Mouse (Mus musculus): ENCODE data around the gene Zbtb7a. TPM values are rescaled to one million over a fixed set of nuclear protein-coding genes. Genes with fewer than 3 reads are reported as not detected.

The Zbtb7a gene
- total RNA-seq, 1 experiment from 2014 or later = 30.5 TPM

GRCm38 (mm10) chr10:81200141-81200540 lies 65.1 kb downstream of the Zbtb7a start:
- no peak for ATAC-seq (replicated peaks; ENCODE audit: insufficient number of reproducible peaks, low FRiP score, low TSS enrichment, poor library complexity, severe bottlenecking)

- ATAC-seq (replicated peaks; ENCODE audit: insufficient number of reproducible peaks, low FRiP score, low TSS enrichment, poor library complexity, severe bottlenecking) = no peak
Measured at GRCm38 (mm10) chr10:81200605-81201287, 65.7 kb downstream of the Zbtb7a start.

- ATAC-seq (replicated peaks; ENCODE audit: insufficient number of reproducible peaks, low FRiP score, low TSS enrichment, poor library complexity, severe bottlenecking) = no peak
Measured at GRCm38 (mm10) chr10:81201807-81202758, 67.1 kb downstream of the Zbtb7a start, which contains the start of gene Nmrk2. Nmrk2 (minus strand) TSS chr10:81202051.

Other genes with a start within 250 kb of the Zbtb7a start
- 14.6 to 43.9 TPM (median 30.8 TPM) in 3 replicates for gene Timm13, start 234.3 kb upstream of the Zbtb7a start, total RNA-seq (2017)
- gene Lmnb2, start 217.0 kb upstream of the Zbtb7a start, total RNA-seq (2017) = 2.3 to 8.5 TPM (median 3.8 TPM) in 3 replicates
- 18.9 to 25.8 TPM (median 22.5 TPM) in 3 replicates for gene Gadd45b, start 205.1 kb upstream of the Zbtb7a start, total RNA-seq (2017)
- gene Gng7, start 120.3 kb upstream of the Zbtb7a start, total RNA-seq (2017) = 0.10 TPM in 1 of 3 replicates, not detected in the others
- 0.38 TPM in 1 of 3 replicates, not detected in the others for gene Diras1, start 109.6 kb upstream of the Zbtb7a start, total RNA-seq (2017)
- 4.5 to 9.9 TPM (median 7.3 TPM) in 3 replicates for gene Slc39a3, start 97.8 kb upstream of the Zbtb7a start, total RNA-seq (2017)
- gene Sgta, start 75.0 kb upstream of the Zbtb7a start, total RNA-seq (2017) = 27.8 to 50.9 TPM (median 31.5 TPM) in 3 replicates
- gene Thop1, start 65.2 kb upstream of the Zbtb7a start, total RNA-seq (2017) = 2.5 to 3.6 TPM (median 2.8 TPM) in 3 replicates
- 0.39 TPM in 1 of 3 replicates, not detected in the others for gene Creb3l3, start 36.3 kb upstream of the Zbtb7a start, total RNA-seq (2017)
- 62.4 to 77.3 TPM (median 66.5 TPM) in 3 replicates for gene Map2k2, start 29.3 kb upstream of the Zbtb7a start, total RNA-seq (2017)
- gene Pias4, start 32.7 kb downstream of the Zbtb7a start, total RNA-seq (2017) = 13.0 to 24.9 TPM (median 21.2 TPM) in 3 replicates
- 1,029 to 1,258 TPM (median 1,077 TPM) in 3 replicates for gene Eef2, start 41.4 kb downstream of the Zbtb7a start, total RNA-seq (2017)
- gene Dapk3, start 47.8 kb downstream of the Zbtb7a start, total RNA-seq (2017) = 30.4 to 45.3 TPM (median 37.3 TPM) in 3 replicates
- 0.49 TPM in 1 of 3 replicates, not detected in the others for gene 4930442H23Rik, start 48.6 kb downstream of the Zbtb7a start, total RNA-seq (2017)
- not detected in 3 replicates for gene Nmrk2, start 66.8 kb downstream of the Zbtb7a start, total RNA-seq (2017)
- not detected in 3 replicates for gene Atcay, start 95.6 kb downstream of the Zbtb7a start, total RNA-seq (2017)
- gene Zfr2, start 97.9 kb downstream of the Zbtb7a start, total RNA-seq (2017) = 0.10 to 0.58 TPM in 2 of 3 replicates, not detected in the other
- 10.2 to 29.6 TPM (median 11.9 TPM) in 3 replicates for gene Matk, start 117.7 kb downstream of the Zbtb7a start, total RNA-seq (2017)
- gene Mrpl54, start 131.7 kb downstream of the Zbtb7a start, total RNA-seq (2017) = 77.4 to 89.3 TPM (median 78.0 TPM) in 3 replicates
- gene Apba3, start 131.7 kb downstream of the Zbtb7a start, total RNA-seq (2017) = 8.9 to 13.4 TPM (median 11.5 TPM) in 3 replicates
- 2.6 to 8.9 TPM (median 3.0 TPM) in 3 replicates for gene Tjp3, start 156.4 kb downstream of the Zbtb7a start, total RNA-seq (2017)
- gene Pip5k1c, start 157.7 kb downstream of the Zbtb7a start, total RNA-seq (2017) = 47.3 to 69.4 TPM (median 50.3 TPM) in 3 replicates
- gene Cactin, start 185.9 kb downstream of the Zbtb7a start, total RNA-seq (2017) = 24.5 to 34.3 TPM (median 25.5 TPM) in 3 replicates
- gene Tbxa2r, start 193.5 kb downstream of the Zbtb7a start, total RNA-seq (2017) = 0.19 TPM in 1 of 3 replicates, not detected in the others
- gene Gipc3, start 208.0 kb downstream of the Zbtb7a start, total RNA-seq (2017) = not detected in 3 replicates
- gene Hmg20b, start 215.3 kb downstream of the Zbtb7a start, total RNA-seq (2017) = 28.8 to 40.1 TPM (median 38.7 TPM) in 3 replicates
- gene Mfsd12, start 222.3 kb downstream of the Zbtb7a start, total RNA-seq (2017) = 5.3 to 9.6 TPM (median 6.3 TPM) in 3 replicates
- 1.4 to 2.4 TPM in 2 of 3 replicates, not detected in the other for gene 4930404N11Rik, start 230.6 kb downstream of the Zbtb7a start, total RNA-seq (2017)
- 8.2 to 12.9 TPM (median 11.7 TPM) in 3 replicates for gene Fzr1, start 243.3 kb downstream of the Zbtb7a start, total RNA-seq (2017)
- gene Dohh, start 249.2 kb downstream of the Zbtb7a start, total RNA-seq (2017) = 18.6 to 22.3 TPM (median 20.9 TPM) in 3 replicates
- 2.3 to 3.7 TPM in 2 of 3 replicates, not detected in the other for gene Gm48551, start 249.2 kb downstream of the Zbtb7a start, total RNA-seq (2017)

Data from monocyte, adult 5-6 weeks (primary cell).